Mouse (Mus musculus): Measurements from ENCODE around the gene Tmem170b. TPM values are rescaled to one million over a fixed set of nuclear protein-coding genes. Genes with fewer than 3 reads are reported as not detected.
A peak's percentile ranks its signal among the peaks of the same experiment; 100 is the strongest.
"Not testable (repeated sequence)": the region's sequence is repeated elsewhere in the genome, so short reads cannot be mapped to it uniquely, and the experiment has no call there.

Gene Tmem170b
- polyA plus RNA-seq, 1 experiment from 2014 or later: 7.2 TPM

DNA sequence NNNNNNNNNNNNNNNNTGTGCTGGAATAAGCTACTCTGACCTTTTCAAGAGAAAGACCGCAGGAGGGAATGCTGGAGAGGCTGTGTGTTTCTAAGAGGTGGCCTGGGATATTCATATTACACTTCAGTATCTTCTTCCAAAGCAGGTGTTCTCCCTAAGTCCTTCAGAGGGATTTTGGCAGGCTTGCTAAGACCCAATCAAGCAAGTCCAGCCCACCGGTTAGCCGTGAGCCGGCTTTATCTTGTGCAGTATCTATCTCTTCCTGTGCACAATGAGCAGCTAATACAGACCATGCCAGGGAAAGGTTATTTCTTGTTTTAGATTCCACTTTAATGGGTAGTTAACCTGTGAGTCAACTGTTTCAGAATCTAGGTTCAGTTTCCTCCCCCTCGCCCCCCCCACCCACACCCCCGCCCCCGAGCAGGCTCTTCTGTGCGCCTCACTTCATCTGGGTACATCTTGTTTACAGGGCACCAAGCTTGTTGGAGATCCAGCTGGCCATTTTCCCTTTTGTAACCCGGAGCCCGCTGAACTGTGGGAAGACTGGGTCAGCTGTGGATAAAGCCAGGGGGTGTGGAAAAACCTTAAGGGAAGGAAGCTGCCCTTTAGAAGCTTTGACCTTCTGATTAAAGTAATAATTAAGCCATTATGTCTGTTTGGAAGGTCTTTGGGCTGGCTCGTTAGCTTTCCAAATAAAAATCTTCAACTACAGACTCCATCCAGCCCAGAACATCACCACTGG is 54.5 kb downstream of the Tmem170b start:
- no peaks in the 10 kb centered on the region for H3K36me3 ChIP-seq
- WGBS: 83% methylated on average over 11 of the region's 11 CpGs
- peaks cover 13% of the 10 kb centered on the region for H3K4me1 ChIP-seq
- no peak for DNase-seq (ENCODE audit: low spot score)
- H3K4me3 ChIP-seq: no peak overlapping the region
- no peak overlapping the region for H3K27ac ChIP-seq
- H3K27me3 ChIP-seq (ENCODE audit: low read depth, poor library complexity, severe bottlenecking): no peaks in the 10 kb centered on the region
- no peaks in the 10 kb centered on the region for H3K9me3 ChIP-seq (replicated peaks)

- H3K27ac ChIP-seq: no peak overlapping the region
- DNase-seq (ENCODE audit: low spot score): no peak
- H3K4me3 ChIP-seq: no peak overlapping the region
- no peaks in the 10 kb centered on the region for H3K9me3 ChIP-seq (replicated peaks)
- WGBS: 93% methylated on average over 11 of the region's 11 CpGs
- H3K27me3 ChIP-seq (ENCODE audit: low read depth, poor library complexity, severe bottlenecking): no peaks in the 10 kb centered on the region
- peaks cover 13% of the 10 kb centered on the region for H3K4me1 ChIP-seq
- H3K36me3 ChIP-seq: no peaks in the 10 kb centered on the region
Measured at GRCm38 (mm10) chr13:41661116-41661515, 55.4 kb downstream of the Tmem170b start.

- no peaks in the 10 kb centered on the region for H3K36me3 ChIP-seq
- H3K9me3 ChIP-seq (replicated peaks): no peaks in the 10 kb centered on the region
- no peak overlapping the region for H3K4me3 ChIP-seq
- DNase-seq (ENCODE audit: low spot score): peak; percentile 35
- 76% methylated on average over 17 of the region's 17 CpGs for WGBS
- H3K27ac ChIP-seq: 0 out of 2 replicates have a peak overlapping the region, but pooled peaks have one; percentile 9
- H3K27me3 ChIP-seq (ENCODE audit: low read depth, poor library complexity, severe bottlenecking): no peaks in the 10 kb centered on the region
- peaks cover 13% of the 10 kb centered on the region for H3K4me1 ChIP-seq
Measured at GRCm38 (mm10) chr13:41662401-41663070, 56.8 kb downstream of the Tmem170b start.

- WGBS: 91% methylated on average over 14 of the region's 14 CpGs
Measured at GRCm38 (mm10) chr13:41663501-41664195, 57.9 kb downstream of the Tmem170b start.

GRCm38 (mm10) chr13:41669951-41670350 is 64.2 kb downstream of the Tmem170b start:
- no peaks in the 10 kb centered on the region for H3K4me1 ChIP-seq
- 94% methylated on average over 2 of the region's 2 CpGs for WGBS
- H3K4me3 ChIP-seq: no peak overlapping the region
- H3K36me3 ChIP-seq: no peaks in the 10 kb centered on the region
- no peak for DNase-seq (ENCODE audit: low spot score)
- H3K27me3 ChIP-seq (ENCODE audit: low read depth, poor library complexity, severe bottlenecking): no peaks in the 10 kb centered on the region
- H3K27ac ChIP-seq: no peak overlapping the region
- H3K9me3 ChIP-seq (replicated peaks): no peaks in the 10 kb centered on the region

More at GRCm38 (mm10) chr13:41663501-41664195, 57.9 kb downstream of the Tmem170b start:
- H3K36me3 ChIP-seq: no peaks in the 10 kb centered on the region
- no peaks in the 10 kb centered on the region for H3K9me3 ChIP-seq (replicated peaks)
- no peak overlapping the region for H3K4me3 ChIP-seq
- DNase-seq (ENCODE audit: low spot score): no peak
- peaks cover 13% of the 10 kb centered on the region for H3K4me1 ChIP-seq
- H3K27ac ChIP-seq: no peak overlapping the region
- no peaks in the 10 kb centered on the region for H3K27me3 ChIP-seq (ENCODE audit: low read depth, poor library complexity, severe bottlenecking)

DNA sequence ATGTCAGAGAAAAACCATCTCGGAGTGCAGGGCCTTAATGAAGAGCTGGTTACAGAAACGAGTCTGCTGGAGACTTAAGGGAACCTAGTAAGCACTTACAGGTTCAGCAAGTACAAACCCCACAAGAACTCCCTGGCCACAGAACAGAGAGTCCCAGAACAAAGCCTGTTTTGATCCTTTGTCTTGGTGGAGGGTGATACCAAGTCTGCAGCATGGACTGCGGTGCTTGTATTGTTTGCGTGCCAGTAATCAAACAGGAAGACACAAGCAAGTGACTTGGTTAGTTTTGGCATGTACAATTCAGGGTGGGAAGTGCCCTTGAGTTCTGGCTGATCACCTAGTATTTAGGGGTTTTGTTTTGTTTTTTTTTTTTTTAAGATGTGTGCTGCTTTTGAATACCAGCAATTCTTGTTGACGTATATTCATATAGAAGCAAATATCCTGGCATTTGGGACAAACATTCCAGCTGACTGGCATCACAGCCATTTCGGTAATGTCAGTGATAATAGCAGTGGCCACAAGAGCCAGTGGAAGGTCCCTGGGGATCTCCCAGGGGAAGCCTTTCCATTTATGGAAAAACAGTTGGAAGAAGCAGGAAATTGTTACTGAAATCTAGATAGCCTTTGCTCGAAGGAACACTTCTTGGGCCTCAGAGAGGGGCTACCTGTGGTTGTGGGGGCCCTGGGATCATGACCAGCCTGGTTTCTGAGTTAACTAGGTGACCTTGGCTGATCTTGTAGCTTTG is 64.9 kb downstream of the Tmem170b start:
- no peaks in the 10 kb centered on the region for H3K9me3 ChIP-seq (replicated peaks)
- DNase-seq (ENCODE audit: low spot score): no peak
- no peak overlapping the region for H3K27ac ChIP-seq
- no peaks in the 10 kb centered on the region for H3K36me3 ChIP-seq
- H3K4me3 ChIP-seq: no peak overlapping the region
- no peaks in the 10 kb centered on the region for H3K4me1 ChIP-seq
- no peaks in the 10 kb centered on the region for H3K27me3 ChIP-seq (ENCODE audit: low read depth, poor library complexity, severe bottlenecking)
- 79% methylated on average over 7 of the region's 7 CpGs for WGBS

DNA sequence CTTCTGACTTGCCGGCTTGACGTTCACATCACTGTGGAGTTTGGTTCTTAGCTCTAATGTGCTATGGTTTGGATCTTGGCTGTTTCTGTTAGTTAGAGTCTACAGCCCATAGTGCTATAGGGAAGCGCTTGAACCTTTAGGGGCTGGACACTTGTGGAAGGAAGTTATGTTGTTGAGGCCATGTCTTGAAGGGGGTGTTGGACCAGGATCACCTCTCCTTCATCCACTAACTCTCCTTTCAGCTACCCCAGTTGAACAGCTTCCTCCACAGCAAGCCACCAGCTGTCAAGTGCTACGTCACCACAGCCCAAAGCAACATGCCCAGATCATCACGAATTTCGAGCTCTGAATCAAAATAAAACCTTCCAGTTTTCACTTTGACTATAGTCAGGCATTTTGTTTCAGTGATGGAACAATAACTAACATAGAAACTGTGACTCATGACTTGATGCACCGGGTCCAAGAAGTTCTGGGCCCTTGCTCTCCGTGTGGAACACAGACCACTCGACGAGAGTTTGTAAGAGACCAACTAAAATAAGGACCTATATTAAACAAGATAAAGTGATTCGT is 65.5 kb downstream of the Tmem170b start:
- H3K27ac ChIP-seq: no peak overlapping the region
- no peaks in the 10 kb centered on the region for H3K4me1 ChIP-seq
- 91% methylated on average over 11 of the region's 11 CpGs for WGBS
- H3K4me3 ChIP-seq: no peak overlapping the region
- H3K36me3 ChIP-seq: no peaks in the 10 kb centered on the region
- no peak for DNase-seq (ENCODE audit: low spot score)
- no peaks in the 10 kb centered on the region for H3K9me3 ChIP-seq (replicated peaks)
- no peaks in the 10 kb centered on the region for H3K27me3 ChIP-seq (ENCODE audit: low read depth, poor library complexity, severe bottlenecking)

- H3K9me3 ChIP-seq (replicated peaks); DNase-seq (ENCODE audit: low spot score); H3K27me3 ChIP-seq (ENCODE audit: low read depth, poor library complexity, severe bottlenecking); H3K36me3 ChIP-seq; H3K4me3 ChIP-seq; H3K27ac ChIP-seq; H3K4me1 ChIP-seq: not testable (repeated sequence)
- 54% methylated on average over 5 of the region's 5 CpGs for WGBS
Measured at GRCm38 (mm10) chr13:41672904-41673303, 67.2 kb downstream of the Tmem170b start.

DNA sequence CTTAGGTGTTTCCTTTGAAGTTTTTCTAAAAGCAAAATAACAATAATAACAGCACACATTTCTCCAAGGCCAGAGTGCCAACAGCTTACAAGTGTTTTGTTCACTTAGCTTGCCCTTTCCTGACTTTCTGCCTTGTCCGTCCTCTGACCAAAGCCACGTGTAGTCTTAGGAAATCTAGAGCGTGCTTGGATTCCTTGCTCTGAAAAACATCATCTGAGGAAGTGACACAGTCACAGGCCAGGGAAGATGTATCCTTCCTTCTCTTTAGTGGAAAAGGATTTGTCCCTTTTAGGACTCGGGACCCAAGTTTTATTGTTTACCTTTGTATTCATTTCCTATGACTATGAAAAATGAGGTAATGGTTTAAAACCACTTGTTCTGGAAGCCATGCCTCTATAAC is 67.8 kb downstream of the Tmem170b start:
- H3K36me3 ChIP-seq: no peaks in the 10 kb centered on the region
- H3K27me3 ChIP-seq (ENCODE audit: low read depth, poor library complexity, severe bottlenecking): no peaks in the 10 kb centered on the region
- DNase-seq (ENCODE audit: low spot score): no peak
- 83% methylated on average over 4 of the region's 4 CpGs for WGBS
- H3K27ac ChIP-seq: no peak overlapping the region
- H3K4me3 ChIP-seq: no peak overlapping the region
- H3K4me1 ChIP-seq: peaks cover 3% of the 10 kb centered on the region; the same call in 1 of the 2 replicates
- H3K9me3 ChIP-seq (replicated peaks): no peaks in the 10 kb centered on the region

- not testable (repeated sequence) for H3K27me3 ChIP-seq (ENCODE audit: low read depth, poor library complexity, severe bottlenecking); H3K9me3 ChIP-seq (replicated peaks); H3K4me1 ChIP-seq; DNase-seq (ENCODE audit: low spot score); H3K4me3 ChIP-seq; H3K36me3 ChIP-seq; H3K27ac ChIP-seq
- WGBS: 91% methylated on average over 9 of the region's 9 CpGs
Measured at GRCm38 (mm10) chr13:41674608-41675007, 68.9 kb downstream of the Tmem170b start.

GRCm38 (mm10) chr13:41675498-41675897 is 69.8 kb downstream of the Tmem170b start:
- Histone ChIP-seq H3K9me3 (replicated peaks) (no peaks in the 10 kb centered on the region), H3K27ac (no peak overlapping the region), H3K36me3 (no peaks in the 10 kb centered on the region), H3K4me1 (peaks cover 3% of the 10 kb centered on the region; the same call in 1 of the 2 replicates), H3K27me3 (ENCODE audit: low read depth, poor library complexity, severe bottlenecking) (no peaks in the 10 kb centered on the region), H3K4me3 (no peak overlapping the region)
- whole genome bisulfite sequencing: 88% methylated on average over 3 of the region's 3 CpGs
- no peak for DNase-seq (ENCODE audit: low spot score)
